Mouse (Mus musculus): ENCODE data around the gene Nxpe5.
A peak's percentile ranks its signal among the peaks of the same experiment; 100 is the strongest.

Nxpe5 gene

DNA sequence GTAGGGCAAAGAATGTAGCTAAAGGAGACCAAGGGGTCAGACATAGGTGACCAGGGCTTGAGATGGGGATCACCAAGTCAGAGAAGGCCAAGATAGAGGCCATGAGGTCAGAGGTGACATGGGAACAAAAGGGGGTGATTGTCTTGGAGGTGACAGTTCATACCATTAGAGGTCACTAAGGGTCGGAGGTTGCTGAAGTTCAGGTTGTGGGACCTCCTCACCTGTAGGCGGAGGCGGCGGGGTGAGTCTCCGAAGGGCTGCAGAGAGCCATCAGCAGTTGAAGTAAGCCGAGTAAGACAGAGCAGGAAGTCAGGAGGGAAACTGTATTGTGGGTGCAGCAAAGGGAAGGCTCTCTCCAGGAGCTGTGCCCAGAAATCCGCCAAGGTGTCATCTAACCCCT is 52.3 kb downstream of the Nxpe5 start:
- DNase-seq (ENCODE audit: low read depth, low spot score), result no peak

DNA sequence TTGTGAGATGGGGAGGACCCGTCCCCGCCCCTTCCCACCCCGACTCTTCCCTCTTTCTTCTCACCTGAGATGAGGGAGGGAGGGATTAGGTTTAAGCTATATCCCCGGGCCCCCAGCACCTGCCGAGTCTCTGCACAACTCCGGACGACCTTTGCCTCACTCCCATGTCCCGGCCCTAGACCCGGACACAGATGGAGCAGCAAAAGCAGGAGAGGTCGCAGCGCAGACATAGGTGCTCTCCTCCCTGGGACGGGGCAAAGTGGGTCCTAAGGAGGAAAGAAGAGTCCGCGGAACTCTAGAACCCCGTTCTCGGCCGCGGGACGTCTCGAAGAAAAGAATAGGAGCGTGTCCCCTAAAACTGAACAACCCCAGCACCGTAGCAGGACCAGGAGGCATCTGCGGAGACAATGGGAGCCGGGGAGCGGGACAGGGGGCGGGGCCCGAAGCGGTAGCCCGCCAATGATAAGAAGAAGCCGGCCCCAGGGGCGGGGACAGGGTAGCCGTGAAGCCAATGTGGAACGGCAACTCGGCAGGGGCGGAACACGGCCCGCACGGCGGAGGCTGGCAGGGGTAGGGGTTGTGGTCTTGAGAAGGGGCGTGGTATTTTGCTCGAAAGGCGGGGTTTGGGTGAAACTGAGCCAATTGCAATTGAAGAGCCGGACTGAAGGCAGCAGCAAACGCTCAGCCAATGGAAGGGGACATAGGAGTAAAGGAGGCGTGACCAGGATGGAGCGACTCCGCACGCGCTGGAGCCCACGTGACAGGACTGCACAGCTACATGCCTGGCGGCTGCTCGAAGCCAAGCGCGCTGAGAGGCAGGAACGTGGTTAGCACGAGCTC is 54.1 kb downstream of the Nxpe5 start, which contains the start of the genes Gm43720, Gpc2 and Stag3:
Gene Gm43720 (minus strand): TSS at position 374 of the 840 bp plus-strand sequence.
Gene Gpc2 (minus strand): TSS at position 421 of the 840 bp plus-strand sequence.
Gene Stag3 (plus strand): TSS at position 656 of the 840 bp plus-strand sequence.
- DNase-seq (ENCODE audit: low read depth, low spot score), result peak; percentile 91

DNA sequence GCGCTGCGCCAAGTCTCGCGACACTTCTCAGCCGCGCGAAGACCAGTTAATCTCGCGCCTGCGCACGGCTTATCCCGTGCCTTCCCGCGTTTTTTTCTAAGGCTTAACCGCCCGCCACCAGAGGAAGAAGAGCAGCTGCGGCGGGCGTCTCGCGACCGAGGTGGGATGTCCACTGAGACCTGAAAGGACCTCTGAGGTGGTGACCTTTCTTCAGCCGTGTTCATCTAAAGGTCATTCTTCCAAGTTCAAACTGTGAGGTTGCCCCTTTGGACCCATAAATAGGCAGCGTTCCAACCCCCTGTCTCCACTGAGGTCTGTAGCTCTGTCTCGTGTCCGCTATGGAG is 54.7 kb downstream of the Nxpe5 start:
- DNase-seq (ENCODE audit: low read depth, low spot score), result no peak

DNA sequence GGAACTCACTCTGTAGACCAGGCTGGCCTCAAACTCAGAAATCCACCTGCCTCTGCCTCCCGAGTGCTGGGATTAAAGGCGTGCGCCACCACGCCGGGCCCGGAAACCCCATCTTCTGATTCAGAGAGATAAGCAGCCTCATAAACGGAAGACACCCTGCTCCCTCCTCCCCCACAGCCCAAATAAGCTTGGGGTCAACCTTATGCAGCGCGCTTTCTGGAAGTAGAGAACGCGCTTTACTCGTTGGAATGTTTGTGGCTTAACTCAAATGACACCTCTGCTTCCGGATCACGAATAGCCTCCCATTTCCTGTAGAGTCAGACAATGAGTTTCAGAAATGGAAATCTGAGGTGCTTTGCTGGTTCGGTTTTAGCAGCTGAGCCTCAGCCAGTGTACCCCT is 55.1 kb downstream of the Nxpe5 start:
- no peak for DNase-seq (ENCODE audit: low read depth, low spot score)

DNA sequence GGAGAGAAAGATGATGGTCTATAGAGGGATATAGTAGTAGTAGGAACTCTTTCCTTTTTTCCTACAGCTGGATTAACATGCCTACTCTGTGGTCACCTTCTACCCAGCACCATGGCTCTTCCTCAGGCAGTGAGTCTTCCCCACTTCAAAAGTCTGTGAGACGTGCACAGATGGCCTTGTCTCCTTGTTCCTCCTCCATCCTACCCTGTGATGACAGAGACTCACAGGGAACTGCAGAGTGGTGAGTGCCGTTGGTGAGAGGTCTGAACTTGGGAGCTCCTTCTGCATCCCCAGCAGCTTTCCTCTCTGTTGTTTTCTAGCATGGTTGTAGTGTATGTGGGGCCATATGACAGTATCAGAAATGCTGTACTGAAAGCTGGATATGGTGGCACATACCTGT is 56.1 kb downstream of the Nxpe5 start:
- DNase-seq (ENCODE audit: low read depth, low spot score), result no peak

DNA sequence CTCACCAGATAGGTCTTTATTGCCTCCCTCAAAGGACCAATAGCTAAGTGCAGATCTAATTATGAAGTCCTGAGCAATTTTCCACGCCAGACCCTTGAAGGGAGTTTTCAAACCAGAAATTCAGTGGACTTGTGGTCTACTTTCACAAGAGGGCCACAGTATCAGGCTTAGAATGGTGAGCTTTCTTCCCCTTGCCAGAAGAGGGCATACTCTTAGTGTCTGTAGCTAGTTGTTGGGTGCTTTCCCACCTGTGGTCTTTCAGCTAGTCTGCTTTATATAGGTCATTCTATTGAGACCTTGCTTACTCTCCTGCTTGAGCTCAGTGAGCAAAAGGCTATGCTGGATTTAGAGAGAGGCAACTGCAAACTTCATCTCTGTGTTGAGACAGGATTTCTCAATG is 57.8 kb downstream of the Nxpe5 start:
- no peak for DNase-seq (ENCODE audit: low read depth, low spot score)

DNA sequence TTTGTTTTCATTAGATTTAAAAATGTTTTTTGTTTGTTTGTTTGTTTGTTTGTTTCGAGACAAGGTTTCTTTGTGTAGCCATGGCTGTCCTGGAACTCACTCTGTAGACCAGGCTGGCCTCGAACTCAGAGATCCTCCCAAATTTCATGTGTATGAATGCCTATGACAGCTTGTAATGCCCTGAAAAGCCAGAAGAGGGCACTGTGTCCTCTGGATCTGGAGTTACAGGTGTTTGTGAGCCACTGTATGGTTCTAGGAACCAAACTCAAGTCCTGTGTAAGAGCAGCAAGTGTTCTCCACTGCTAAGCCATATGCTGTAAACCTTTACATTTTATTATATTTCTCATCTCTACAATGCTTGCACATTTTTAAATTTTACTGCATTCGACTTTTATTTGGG is 62.2 kb downstream of the Nxpe5 start:
- no peak for DNase-seq (ENCODE audit: low read depth, low spot score)

DNA sequence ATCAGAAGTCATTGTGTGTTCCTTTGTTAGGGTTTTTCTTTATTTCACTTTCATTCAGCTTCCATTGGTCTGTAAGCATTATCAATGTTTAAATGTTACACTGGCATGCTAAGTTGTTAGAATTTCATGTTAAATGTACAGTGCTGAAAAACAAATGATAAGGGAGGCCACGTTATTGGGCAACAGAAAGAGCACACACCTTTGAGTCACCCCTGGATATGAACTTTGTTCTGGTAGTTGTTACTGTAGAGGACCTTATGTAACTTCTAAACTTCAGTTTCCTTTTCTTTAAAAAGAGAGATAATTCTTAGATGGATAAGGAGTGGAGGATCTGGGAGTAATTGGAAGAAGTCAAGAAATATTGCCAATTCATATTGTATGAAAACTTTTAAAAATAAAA is 65.9 kb downstream of the Nxpe5 start:
- no peak for DNase-seq (ENCODE audit: low read depth, low spot score)

DNA sequence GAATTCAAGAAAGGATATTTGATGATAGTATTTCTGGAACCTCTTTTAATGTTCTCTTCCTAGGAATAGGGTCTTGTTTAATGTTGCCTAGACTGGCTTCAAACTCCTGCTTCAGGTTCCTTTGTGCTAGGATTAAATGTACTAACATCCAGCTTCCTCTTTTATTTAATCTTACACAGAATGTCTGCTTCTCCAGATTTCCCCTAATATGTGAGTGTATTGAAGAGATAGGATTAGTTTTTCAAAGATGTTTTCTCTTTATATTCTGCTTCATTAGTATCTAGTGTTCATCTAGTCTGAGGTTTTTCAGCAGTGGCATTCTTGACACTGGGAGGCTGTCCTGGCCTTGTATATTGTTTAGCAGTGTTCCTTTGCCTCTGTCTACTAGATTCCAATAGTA is 68.5 kb downstream of the Nxpe5 start:
- DNase-seq (ENCODE audit: low read depth, low spot score), result no peak

DNA sequence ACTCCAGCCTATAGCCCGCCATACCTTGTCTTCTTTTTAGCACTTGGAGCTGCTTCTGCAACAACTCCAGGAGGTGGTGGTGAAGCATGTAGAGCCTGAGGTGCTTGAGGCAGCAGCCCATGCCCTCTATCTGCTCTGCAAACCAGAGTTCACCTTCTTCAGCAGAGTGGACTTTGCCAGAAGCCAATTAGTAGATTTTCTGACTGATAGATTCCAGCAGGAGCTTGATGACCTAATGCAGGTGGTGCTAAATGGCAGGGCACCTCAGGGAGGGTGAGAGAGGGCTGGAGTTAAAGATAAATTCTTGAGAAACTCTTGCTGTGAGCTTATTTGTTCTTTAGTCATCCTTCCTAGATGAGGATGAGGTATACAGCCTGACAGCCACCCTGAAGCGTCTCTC is 73.9 kb downstream of the Nxpe5 start:
- DNase-seq (ENCODE audit: low read depth, low spot score), result no peak

All from retina, postnatal 7 days (tissue).